In genomic region chr15:60537191-60537590, GRCm38 (mm10) we compare ENCODE assay signal across 6 mouse cellular contexts.
"Had no signal": no experiment of that assay in that cellular context is flagged by ENCODE, and none has a peak within 500 bp of the region (broad histone marks: within the 10 kb centered on the region; RNA-seq: fewer than 3 reads in every experiment).

No protein-coding gene starts in this region.

- DNase-seq: layer of hippocampus, postnatal 36 days; liver, postnatal 0 days; lung, embryonic 14.5 days; right cerebral cortex, adult 18-20 months; right cerebral cortex, postnatal 25 days; thymus, postnatal 25 days had no signal
